Mouse (Mus musculus): ENCODE measurements around the gene Rbms3. TPM values are rescaled to one million over a fixed set of nuclear protein-coding genes. Genes with fewer than 3 reads are reported as not detected.
A peak's percentile ranks its signal among the peaks of the same experiment; 100 is the strongest.

Gene Rbms3
- total and polyA plus RNA-seq, 3 experiments = 8.1 to 12.5 (median 8.8) TPM

- H3K27me3 ChIP-seq (ENCODE audit: control insufficient read depth, insufficient read depth, low read length) = no peaks in the 10 kb centered on the region
- no peak overlapping the region for H3K4me3 ChIP-seq
- no peak overlapping the region for H3K9ac ChIP-seq (ENCODE audit: low read depth, low read length)
- TF ChIP-seq CTCF (IDR thresholded peaks at IDR 0.05) (no peak), EP300 (IDR thresholded peaks at IDR 0.05; ENCODE audit: insufficient read depth, low read depth, low read length) (no peak), POLR2A (IDR thresholded peaks at IDR 0.05; ENCODE audit: insufficient read depth, low read depth, low read length) (no peak)
- H3K4me1 ChIP-seq (ENCODE audit: control insufficient read depth, insufficient read depth, low read length) = no peaks in the 10 kb centered on the region
- H3K79me2 ChIP-seq (replicated peaks; ENCODE audit: control insufficient read depth, insufficient read depth, low read length) = no peaks in the 10 kb centered on the region
- intact Hi-C loops (cut with DNase I) = no loop called here
- no peak for DNase-seq
- WGBS = 87% methylated on average over 5 of the region's 5 CpGs
- no peak overlapping the region for H3K27ac ChIP-seq
- H3K36me3 ChIP-seq (ENCODE audit: control insufficient read depth, insufficient read depth, low read length) = no peaks in the 10 kb centered on the region
These were observed 71.2 kb downstream of the Rbms3 start for GRCm38 (mm10) chr9:117558562-117558961.

GRCm38 (mm10) chr9:117554356-117554755 lies 75.4 kb downstream of the Rbms3 start:
- Histone ChIP-seq H3K79me2 (replicated peaks; ENCODE audit: control insufficient read depth, insufficient read depth, low read length) (no peaks in the 10 kb centered on the region), H3K9ac (ENCODE audit: low read depth, low read length) (no peak overlapping the region), H3K4me1 (ENCODE audit: control insufficient read depth, insufficient read depth, low read length) (no peaks in the 10 kb centered on the region), H3K4me3 (no peak overlapping the region), H3K36me3 (ENCODE audit: control insufficient read depth, insufficient read depth, low read length) (no peaks in the 10 kb centered on the region), H3K27ac (no peak overlapping the region), H3K27me3 (ENCODE audit: control insufficient read depth, insufficient read depth, low read length) (no peaks in the 10 kb centered on the region)
- DNase-seq = no peak
- TF ChIP-seq CTCF (IDR thresholded peaks at IDR 0.05) (no peak), EP300 (IDR thresholded peaks at IDR 0.05; ENCODE audit: insufficient read depth, low read depth, low read length) (no peak), POLR2A (IDR thresholded peaks at IDR 0.05; ENCODE audit: insufficient read depth, low read depth, low read length) (no peak)
- intact Hi-C loops (cut with DNase I) = no loop called here

- Histone ChIP-seq H3K27me3 (ENCODE audit: control insufficient read depth, insufficient read depth, low read length) (no peaks in the 10 kb centered on the region), H3K79me2 (replicated peaks; ENCODE audit: control insufficient read depth, insufficient read depth, low read length) (no peaks in the 10 kb centered on the region), H3K27ac (no peak overlapping the region), H3K4me1 (ENCODE audit: control insufficient read depth, insufficient read depth, low read length) (no peaks in the 10 kb centered on the region), H3K36me3 (ENCODE audit: control insufficient read depth, insufficient read depth, low read length) (no peaks in the 10 kb centered on the region), H3K9ac (ENCODE audit: low read depth, low read length) (no peak overlapping the region), H3K4me3 (no peak overlapping the region)
- no peak for DNase-seq
- TF ChIP-seq POLR2A (IDR thresholded peaks at IDR 0.05; ENCODE audit: insufficient read depth, low read depth, low read length) (no peak), CTCF (IDR thresholded peaks at IDR 0.05) (no peak), EP300 (IDR thresholded peaks at IDR 0.05; ENCODE audit: insufficient read depth, low read depth, low read length) (no peak)
- intact Hi-C loops (cut with DNase I) = no loop called here
- 62% methylated on average over 2 of the region's 2 CpGs for WGBS
These were observed 100.4 kb downstream of the Rbms3 start for GRCm38 (mm10) chr9:117529281-117529680.

- WGBS = 91% methylated on average over 11 of the region's 11 CpGs
- Histone ChIP-seq H3K4me3 (no peak overlapping the region), H3K36me3 (ENCODE audit: control insufficient read depth, insufficient read depth, low read length) (no peaks in the 10 kb centered on the region), H3K27me3 (ENCODE audit: control insufficient read depth, insufficient read depth, low read length) (no peaks in the 10 kb centered on the region), H3K4me1 (ENCODE audit: control insufficient read depth, insufficient read depth, low read length) (no peaks in the 10 kb centered on the region), H3K27ac (no peak overlapping the region), H3K9ac (ENCODE audit: low read depth, low read length) (no peak overlapping the region), H3K79me2 (replicated peaks; ENCODE audit: control insufficient read depth, insufficient read depth, low read length) (no peaks in the 10 kb centered on the region)
- DNase-seq = no peak
- no peak for TF ChIP-seq EP300 (IDR thresholded peaks at IDR 0.05; ENCODE audit: insufficient read depth, low read depth, low read length)
- no peak for TF ChIP-seq POLR2A (IDR thresholded peaks at IDR 0.05; ENCODE audit: insufficient read depth, low read depth, low read length)
- TF ChIP-seq CTCF (IDR thresholded peaks at IDR 0.05) = no peak
- intact Hi-C loops (cut with DNase I) = no loop called here
These were observed 120.8 kb downstream of the Rbms3 start for GRCm38 (mm10) chr9:117508941-117509340.

- Histone ChIP-seq H3K27me3 (ENCODE audit: control insufficient read depth, insufficient read depth, low read length) (no peaks in the 10 kb centered on the region; the same call in 1 of the 2 replicates), H3K36me3 (ENCODE audit: control insufficient read depth, insufficient read depth, low read length) (no peaks in the 10 kb centered on the region), H3K4me1 (ENCODE audit: control insufficient read depth, insufficient read depth, low read length) (no peaks in the 10 kb centered on the region), H3K79me2 (replicated peaks; ENCODE audit: control insufficient read depth, insufficient read depth, low read length) (no peaks in the 10 kb centered on the region), H3K4me3 (no peak overlapping the region), H3K9ac (ENCODE audit: low read depth, low read length) (no peak overlapping the region), H3K27ac (no peak overlapping the region)
- intact Hi-C loops (cut with DNase I) = no loop called here
- no peak for TF ChIP-seq CTCF (IDR thresholded peaks at IDR 0.05)
- TF ChIP-seq POLR2A (IDR thresholded peaks at IDR 0.05; ENCODE audit: insufficient read depth, low read depth, low read length) = no peak
- no peak for TF ChIP-seq EP300 (IDR thresholded peaks at IDR 0.05; ENCODE audit: insufficient read depth, low read depth, low read length)
- no peak for DNase-seq
- WGBS = 52% methylated on average over 2 of the region's 2 CpGs
These were observed 137.8 kb downstream of the Rbms3 start for GRCm38 (mm10) chr9:117491866-117492265.

GRCm38 (mm10) chr9:117484396-117484795 lies 145.3 kb downstream of the Rbms3 start:
- Histone ChIP-seq H3K27me3 (ENCODE audit: control insufficient read depth, insufficient read depth, low read length) (no peaks in the 10 kb centered on the region), H3K4me1 (ENCODE audit: control insufficient read depth, insufficient read depth, low read length) (no peaks in the 10 kb centered on the region), H3K4me3 (no peak overlapping the region), H3K27ac (no peak overlapping the region), H3K36me3 (ENCODE audit: control insufficient read depth, insufficient read depth, low read length) (no peaks in the 10 kb centered on the region), H3K79me2 (replicated peaks; ENCODE audit: control insufficient read depth, insufficient read depth, low read length) (no peaks in the 10 kb centered on the region), H3K9ac (ENCODE audit: low read depth, low read length) (no peak overlapping the region)
- DNase-seq = no peak
- WGBS = 87% methylated on average over 5 of the region's 5 CpGs
- intact Hi-C loops (cut with DNase I) = no loop called here
- peak; percentile 44 for TF ChIP-seq CTCF (IDR thresholded peaks at IDR 0.05)
- TF ChIP-seq EP300 (IDR thresholded peaks at IDR 0.05; ENCODE audit: insufficient read depth, low read depth, low read length) = no peak
